Mouse (Mus musculus): ENCODE data around the gene Cyp4f17. TPM values are rescaled to one million over a fixed set of nuclear protein-coding genes. Genes with fewer than 3 reads are reported as not detected.
A peak's percentile ranks its signal among the peaks of the same experiment; 100 is the strongest.
"Not testable (repeated sequence)": the region's sequence is repeated elsewhere in the genome, so short reads cannot be mapped to it uniquely, and the experiment has no call there.

Gene Cyp4f17
- total RNA-seq, 4 experiments from 2014 or later = 4.8 to 9.0 (median 7.8) TPM

DNA sequence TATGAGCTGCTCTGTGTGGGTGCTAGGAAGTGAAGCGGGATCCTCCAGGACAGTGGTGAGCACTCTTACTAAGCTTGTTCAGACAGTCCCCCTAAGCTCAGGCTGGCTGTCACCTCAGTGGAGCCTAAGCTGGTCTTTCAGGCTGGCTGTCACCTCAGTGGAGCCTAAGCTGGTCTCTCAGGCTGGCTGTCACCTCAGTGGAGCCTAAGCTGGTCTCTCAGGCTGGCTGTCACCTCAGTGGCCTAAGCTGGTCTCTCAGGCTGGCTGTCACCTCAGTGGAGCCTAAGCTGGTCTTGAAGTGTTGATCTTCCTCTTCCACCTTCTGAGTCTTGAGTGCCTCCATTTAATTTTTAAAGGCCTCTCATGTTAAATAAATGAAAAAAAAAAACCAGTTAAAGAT is 20.5 kb downstream of the Cyp4f17 start:
- DNase-seq (ENCODE audit: low spot score) = not testable (repeated sequence)

DNA sequence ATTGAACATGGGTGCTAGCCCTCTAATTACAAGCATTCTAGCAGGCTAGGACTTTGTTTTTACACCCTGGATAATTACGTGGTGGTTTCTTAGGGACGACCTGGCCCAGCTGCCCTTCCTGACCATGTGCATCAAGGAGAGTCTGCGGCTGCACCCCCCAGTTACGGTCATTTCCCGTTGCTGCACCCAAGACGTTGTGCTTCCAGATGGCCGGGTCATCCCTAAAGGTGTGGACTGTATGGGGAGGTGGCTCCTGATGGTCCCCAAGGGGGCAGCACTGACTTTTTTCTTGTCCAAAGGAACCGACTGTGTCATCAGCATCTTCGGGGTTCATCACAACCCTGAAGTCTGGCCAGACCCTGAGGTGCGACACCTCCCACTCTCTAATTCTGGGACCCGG is 21.9 kb downstream of the Cyp4f17 start:
- DNase-seq (ENCODE audit: low spot score) = no peak

GRCm38 (mm10) chr17:32528408-32529337 is 22.8 kb downstream of the Cyp4f17 start:
- peak; percentile 86 for DNase-seq (ENCODE audit: low spot score)

GRCm38 (mm10) chr17:32532356-32532755 is 26.5 kb downstream of the Cyp4f17 start:
- not testable (repeated sequence) for DNase-seq (ENCODE audit: low spot score)

GRCm38 (mm10) chr17:32534068-32534467 is 28.2 kb downstream of the Cyp4f17 start:
- DNase-seq (ENCODE audit: low spot score) = no peak

GRCm38 (mm10) chr17:32536051-32536866 is 30.4 kb downstream of the Cyp4f17 start, which contains the start of gene Cyp4f16:
Gene Cyp4f16 (plus strand): TSS chr17:32536558.
- peak; percentile 96 for DNase-seq (ENCODE audit: low spot score)

- DNase-seq (ENCODE audit: low spot score) = no peak
Observed at GRCm38 (mm10) chr17:32536867-32537250, 31.0 kb downstream of the Cyp4f17 start.

GRCm38 (mm10) chr17:32544792-32545191 is 38.9 kb downstream of the Cyp4f17 start:
- DNase-seq (ENCODE audit: low spot score) = not testable (repeated sequence)

- DNase-seq (ENCODE audit: low spot score) = not testable (repeated sequence)
Observed at GRCm38 (mm10) chr17:32550377-32550776, 44.5 kb downstream of the Cyp4f17 start.

- DNase-seq (ENCODE audit: low spot score) = peak; percentile 55
Observed at GRCm38 (mm10) chr17:32550900-32551770, 45.3 kb downstream of the Cyp4f17 start.

DNA sequence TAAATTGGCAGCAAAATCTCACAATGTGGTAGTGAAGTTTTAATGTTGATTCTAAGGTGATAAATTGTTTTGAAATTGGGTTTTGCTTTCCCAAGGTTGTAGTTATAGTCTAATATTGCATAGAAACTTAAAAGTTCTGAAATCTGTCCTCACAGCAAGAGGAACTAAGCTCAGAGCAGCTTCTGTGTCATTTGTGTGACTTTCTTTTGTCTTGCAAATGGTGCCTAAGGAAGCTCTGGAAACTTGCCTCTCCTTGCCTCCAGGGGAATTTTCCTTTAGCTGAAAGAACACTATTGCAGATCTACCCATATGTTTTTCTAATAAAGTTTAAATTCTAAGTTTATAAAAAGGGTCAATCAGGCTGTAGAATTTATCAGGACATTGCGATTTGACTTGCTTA is 47.2 kb downstream of the Cyp4f17 start:
- DNase-seq (ENCODE audit: low spot score) = not testable (repeated sequence)

DNA sequence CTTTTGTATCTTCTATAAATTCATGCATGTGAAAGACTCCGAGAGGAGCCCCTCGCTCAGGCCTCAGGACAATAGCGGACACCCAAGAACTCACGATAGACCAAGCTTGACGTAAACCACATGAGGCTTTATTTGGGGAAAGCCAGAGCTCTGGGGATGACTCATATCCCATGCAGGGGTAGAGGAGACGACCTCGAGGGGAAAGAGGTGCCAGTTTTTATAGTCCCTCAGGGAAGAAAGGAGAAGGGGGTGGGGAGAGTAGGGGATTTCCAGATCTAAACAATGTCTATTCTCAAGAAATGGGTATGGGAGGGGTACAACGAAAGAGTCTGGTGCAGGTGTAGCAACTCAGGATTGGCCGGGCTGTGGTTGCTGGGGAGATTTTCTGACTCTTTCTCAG is 48.5 kb downstream of the Cyp4f17 start:
- not testable (repeated sequence) for DNase-seq (ENCODE audit: low spot score)

GRCm38 (mm10) chr17:32563301-32563700 is 57.5 kb downstream of the Cyp4f17 start:
- DNase-seq (ENCODE audit: low spot score) = not testable (repeated sequence)

GRCm38 (mm10) chr17:32573286-32573685 is 67.4 kb downstream of the Cyp4f17 start:
- not testable (repeated sequence) for DNase-seq (ENCODE audit: low spot score)

DNA sequence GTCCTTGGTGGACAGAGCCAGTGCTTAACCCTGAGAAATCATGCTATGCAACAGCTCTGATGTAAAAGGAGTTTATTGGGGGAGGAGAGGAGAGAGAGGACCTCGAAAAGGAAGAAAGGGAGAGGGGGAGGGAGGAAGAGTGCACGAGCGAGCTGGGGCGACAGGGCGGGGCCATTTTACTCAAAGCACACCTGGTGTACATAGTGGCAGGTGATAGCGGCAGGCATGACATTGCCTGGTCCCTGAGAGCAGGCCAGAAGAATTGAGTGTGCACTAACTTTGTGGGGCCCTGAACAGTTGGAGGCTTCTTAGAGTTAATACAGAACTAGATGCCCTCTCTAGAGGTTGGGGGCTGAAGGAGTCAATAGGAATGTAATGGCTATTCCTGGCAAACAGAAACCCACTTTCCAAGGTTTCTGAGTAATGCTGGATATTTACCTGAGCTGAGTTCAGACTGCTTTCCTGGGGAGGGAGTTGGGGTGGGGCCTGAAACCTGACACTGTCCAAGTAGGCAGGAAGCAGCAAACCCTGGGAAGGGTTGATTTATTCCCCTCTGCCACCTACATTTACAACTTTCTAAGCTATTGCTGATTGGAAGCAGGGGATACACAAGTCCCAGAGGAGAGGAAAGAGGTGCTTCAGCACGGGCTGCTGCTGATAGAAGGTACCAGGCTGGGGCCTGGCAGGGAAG is 71.8 kb downstream of the Cyp4f17 start:
- DNase-seq (ENCODE audit: low spot score) = no peak

Other genes starting within 250 kb of the Cyp4f17 start
- gene Brd4, start 221.3 kb upstream of the Cyp4f17 start, total RNA-seq (2022) = 10 to 100 TPM; 48.1 to 61.7 (median 48.7) TPM
- 10 to 100 TPM; 34.6 to 51.5 (median 44.6) TPM for gene Akap8, start 184.8 kb upstream of the Cyp4f17 start, total RNA-seq (2022)
- gene Akap8l, start 155.4 kb upstream of the Cyp4f17 start, total RNA-seq (2022) = 10 to 100 TPM; 41.4 to 55.8 (median 46.3) TPM
- 10 to 100 TPM; 14.0 to 17.2 (median 15.4) TPM for gene Wiz, start 116.6 kb upstream of the Cyp4f17 start, total RNA-seq (2022)
- gene Rasal3, start 102.5 kb upstream of the Cyp4f17 start, total RNA-seq (2022) = 1 to 10 TPM in 1 of 4 experiments, under 1 TPM in 3; 0.33 to 1.2 (median 0.61) TPM
- gene Pglyrp2, start 81.9 kb upstream of the Cyp4f17 start, total RNA-seq (2022) = not detected
- gene Cyp4f39, start 53.3 kb upstream of the Cyp4f17 start, total RNA-seq (2022) = under 1 TPM in 1 of 4 experiments, not detected in 3; 0.23 TPM
- gene Cyp4f16, start 30.5 kb downstream of the Cyp4f17 start, total RNA-seq (2022) = 1 to 10 TPM; 6.5 to 9.8 (median 7.3) TPM
- not detected for gene Cyp4f37, start 115.3 kb downstream of the Cyp4f17 start, total RNA-seq (2022)
- gene Cyp4f40, start 152.8 kb downstream of the Cyp4f17 start, total RNA-seq (2022) = not detected
- under 1 TPM in 1 of 4 experiments, not detected in 3; 0.16 TPM for gene Cyp4f15, start 179.6 kb downstream of the Cyp4f17 start, total RNA-seq (2022)